Mouse (Mus musculus) heart, postnatal 14 days (tissue): ENCODE results near the gene Gm49380. TPM values are rescaled to one million over a fixed set of nuclear protein-coding genes. Genes with fewer than 3 reads are reported as not detected.

ENCODE experiments used
- DNase-seq, 2 experiments: peaks; one replicate each; pipeline ENCODE4 v3.0.0; 2021 to 2022
- intact Hi-C: fragments of 180-260 bp; cut with DNase I; formaldehyde crosslinking; loops from one replicate; pipeline ENCODE4 v1.15.1; 2025
- total RNA-seq, 2 experiments: library from RNA; stranded (reverse); gene quantifications; 2 replicates each; pipeline ENCODE4 v1.2.3; 2021

Gene Gm49380
- total RNA-seq, 2 experiments from 2014 or later: 0.12 TPM; not detected in 1

DNA sequence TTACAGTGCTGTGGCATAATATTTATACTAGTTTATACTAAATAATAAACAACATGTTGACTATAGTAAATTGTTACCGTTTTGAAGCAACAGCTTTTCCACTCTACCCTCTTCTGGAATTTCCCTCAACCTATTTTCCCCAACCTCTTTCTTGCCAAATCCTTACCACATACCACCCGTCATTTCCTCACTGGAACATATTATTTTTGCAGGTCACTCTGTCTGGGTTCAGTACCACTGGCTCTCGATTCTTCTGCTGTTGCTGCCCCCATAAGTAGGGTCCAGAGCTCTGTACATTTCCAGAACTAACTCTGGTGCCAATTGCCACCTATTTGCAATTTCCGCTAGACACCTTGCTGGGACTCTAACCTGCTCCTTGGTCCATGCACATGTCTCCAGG, 81.4 kb downstream of the Gm49380 start:
- no peak for DNase-seq
- intact Hi-C loops: no loop called here

DNA sequence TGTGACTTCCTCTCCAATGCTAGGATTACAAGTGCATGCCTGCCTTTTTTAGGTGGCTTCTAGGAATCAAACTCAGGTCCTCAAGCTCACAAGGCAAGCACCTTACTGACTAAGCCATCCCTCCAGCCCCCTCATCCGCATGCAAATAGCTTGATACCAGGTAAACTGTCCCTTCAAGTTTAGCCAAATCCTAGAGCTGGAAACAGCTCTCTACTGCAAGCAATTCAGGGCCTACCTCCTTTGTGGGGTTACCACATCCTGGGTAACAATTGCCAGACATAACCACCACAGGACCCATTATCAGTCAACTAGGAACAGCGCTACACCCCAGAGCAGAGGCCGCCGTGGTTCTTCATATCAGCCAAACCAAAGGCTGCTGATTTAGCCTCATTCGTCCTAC, 82.2 kb downstream of the Gm49380 start:
- intact Hi-C loops: no loop called here
- no peak for DNase-seq

DNA sequence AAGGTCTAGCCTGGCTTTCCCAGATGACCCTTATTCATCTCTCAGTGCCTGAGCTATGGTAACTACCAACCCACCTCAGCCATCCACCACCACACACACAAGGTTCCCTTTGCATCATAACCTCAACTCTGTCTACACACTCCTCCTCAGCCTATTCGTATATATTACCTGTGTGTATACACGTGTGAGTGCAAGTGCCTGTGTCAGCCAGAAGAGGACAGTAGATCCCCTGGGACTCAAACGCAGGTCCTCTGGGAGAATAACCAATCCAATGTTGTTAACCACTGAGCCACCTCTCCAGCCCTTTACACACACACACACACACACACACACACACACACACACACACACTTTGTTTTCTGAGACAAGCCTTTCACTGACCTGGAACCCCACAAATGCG, 82.7 kb downstream of the Gm49380 start:
- intact Hi-C loops: no loop called here
- no peak for DNase-seq

DNA sequence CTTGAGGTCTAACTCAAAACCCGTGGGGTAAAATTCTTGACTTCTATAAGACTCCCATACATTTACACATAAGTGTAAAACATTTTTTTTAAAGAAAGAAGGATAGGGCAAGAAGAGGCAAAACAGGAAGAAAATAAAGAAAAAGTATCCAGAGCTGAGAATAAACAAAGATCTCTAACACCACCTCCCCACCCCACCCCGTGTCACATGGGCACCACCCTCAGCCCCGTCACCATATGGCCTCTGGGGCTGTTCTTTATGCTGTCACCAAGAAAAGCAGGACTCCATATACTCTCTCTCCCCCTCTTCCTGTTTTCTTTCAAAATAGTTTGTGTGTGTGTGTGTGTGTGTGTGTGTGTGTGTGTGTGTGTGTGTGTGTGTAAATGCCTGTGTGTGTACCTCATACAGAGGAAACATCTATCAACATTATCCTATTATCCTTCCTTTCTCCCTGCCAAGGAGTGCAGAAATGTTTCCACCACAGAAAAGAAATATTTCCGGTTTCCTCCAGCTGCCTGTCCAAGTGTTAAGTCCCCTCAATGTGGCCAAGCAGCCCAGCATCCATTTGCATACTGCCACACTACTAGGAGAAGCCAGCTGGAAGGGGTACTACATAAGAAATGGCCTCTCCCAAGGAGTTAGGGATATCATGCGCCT, 83.6 kb downstream of the Gm49380 start:
- intact Hi-C loops: no loop called here

DNA sequence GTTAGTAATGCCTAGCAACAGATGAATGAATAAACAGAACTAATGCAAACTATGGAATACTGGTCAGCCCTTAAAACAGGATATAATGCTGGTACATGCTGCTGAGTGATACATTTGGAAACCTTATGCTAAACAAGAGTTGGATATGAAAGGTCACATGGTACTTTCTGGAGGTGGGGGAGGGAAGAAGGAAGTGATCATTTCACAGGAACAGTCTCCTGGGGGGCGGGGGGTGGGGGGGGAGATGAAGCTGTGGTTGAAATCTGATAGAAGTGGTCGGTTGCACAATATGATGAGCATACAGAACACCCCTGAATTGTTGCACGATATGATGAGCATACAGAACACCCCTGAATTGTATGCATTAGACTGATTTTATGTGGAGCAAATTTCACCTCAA, 89.2 kb downstream of the Gm49380 start:
- no peak for DNase-seq
- intact Hi-C loops: no loop called here

More for the DNA sequence above, 83.6 kb downstream of the Gm49380 start:
- no peak for DNase-seq

DNA sequence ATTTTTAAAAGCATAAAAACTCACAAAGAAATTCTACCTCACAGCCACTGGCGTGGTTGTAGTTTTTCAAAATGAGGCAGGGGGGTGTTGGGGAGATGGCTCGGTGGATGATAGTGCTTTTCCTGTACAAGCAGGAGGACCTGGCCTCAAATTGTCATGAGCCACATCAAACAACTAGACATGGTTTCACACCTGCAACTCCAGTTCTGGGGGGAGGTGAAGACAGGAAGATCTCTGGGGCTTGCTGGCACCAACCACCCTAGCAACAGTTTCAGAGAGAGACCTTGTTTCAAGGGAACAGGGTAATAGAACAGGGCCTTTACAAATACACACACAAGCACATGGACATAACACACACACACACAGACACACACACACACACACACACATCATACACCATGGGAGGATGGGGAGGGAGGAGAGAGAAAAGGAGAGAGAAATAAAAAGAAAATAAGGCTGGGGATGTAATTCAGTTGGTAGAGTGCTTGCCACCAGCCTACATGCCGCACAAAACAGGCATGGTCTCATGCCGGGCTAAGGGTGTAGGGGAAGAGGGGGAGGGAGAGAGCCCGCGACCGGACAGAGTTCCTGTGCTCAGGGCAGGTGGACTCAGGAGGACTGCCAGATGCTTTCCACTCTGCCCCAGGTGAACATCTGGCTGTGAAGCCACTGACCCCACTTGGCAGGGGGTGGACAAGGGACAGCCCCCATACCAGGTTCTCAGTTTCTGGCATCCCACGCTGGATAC, 91.0 kb downstream of the Gm49380 start:
- DNase-seq: no peak
- intact Hi-C loops: no loop called here

DNA sequence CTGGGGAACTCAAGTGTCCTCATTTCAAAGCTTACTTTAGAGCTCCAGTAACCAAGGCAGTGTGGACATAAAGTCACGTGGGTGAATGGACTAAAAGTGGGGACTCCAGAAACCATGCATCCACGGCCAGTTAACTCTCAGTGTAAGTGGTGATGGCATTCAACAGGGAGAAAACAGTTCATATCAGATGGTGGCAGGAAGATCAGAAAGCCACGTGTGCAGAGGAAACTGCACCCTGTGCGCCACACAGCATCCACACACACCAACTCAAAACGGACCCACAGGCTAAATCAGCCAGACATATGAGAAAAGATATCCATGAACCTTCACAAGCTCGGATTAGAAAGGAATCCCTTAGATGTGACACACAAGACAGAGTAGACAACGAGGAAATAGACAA, 93.3 kb downstream of the Gm49380 start:
- no peak for DNase-seq

DNA sequence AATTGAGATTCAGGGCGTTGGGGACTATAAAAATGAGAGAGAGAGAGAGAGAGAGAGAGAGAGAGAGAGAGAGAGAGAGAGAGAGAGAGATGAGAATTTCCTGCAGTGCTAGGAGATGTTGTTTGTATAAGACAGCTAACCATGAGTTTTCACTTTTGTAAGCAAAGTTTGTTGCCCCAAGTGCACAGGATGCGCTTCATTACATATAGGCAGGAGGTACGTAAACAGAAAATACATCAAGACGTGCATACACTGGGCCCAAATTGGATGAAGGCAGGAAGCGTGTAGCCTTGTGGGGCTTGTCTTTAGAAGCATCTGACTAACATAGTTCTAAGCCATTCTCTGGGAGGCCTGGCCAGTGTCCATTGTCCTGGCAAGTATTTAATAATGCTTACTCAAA, 95.5 kb downstream of the Gm49380 start:
- intact Hi-C loops: no loop called here
- no peak for DNase-seq

More for the DNA sequence above, 93.3 kb downstream of the Gm49380 start:
- intact Hi-C loops: no loop called here

Other genes with a start within 250 kb of the Gm49380 start
- 10 to 100 TPM; 27.1 to 57.0 TPM for gene Thy1, start 70.1 kb downstream of the Gm49380 start, total RNA-seq
- 100 to 1,000 TPM; 149 to 157 TPM for gene Usp2, start 46.5 kb downstream of the Gm49380 start, total RNA-seq
- not detected for gene Mfrp, start 11.8 kb downstream of the Gm49380 start, total RNA-seq
- gene C1qtnf5, start 6.3 kb downstream of the Gm49380 start, total RNA-seq: 10 to 100 TPM; 15.2 to 19.5 TPM
- 10 to 100 TPM; 10.1 to 11.3 TPM for gene Rnf26, start within 50 bp of the Gm49380 start, total RNA-seq
- 10 to 100 TPM; 81.2 to 82.3 TPM for gene Mcam, start 21.0 kb upstream of the Gm49380 start, total RNA-seq
- gene Cbl, start 120.5 kb upstream of the Gm49380 start, total RNA-seq: 10 to 100 TPM; 26.4 to 31.2 TPM
- 1 to 10 TPM in 1 of 2 experiments, not detected in 1; 1.1 TPM for gene Ccdc153, start 127.2 kb upstream of the Gm49380 start, total RNA-seq
- gene Pdzd3, start 138.0 kb upstream of the Gm49380 start, total RNA-seq: 1 to 10 TPM; 2.0 to 2.8 TPM
- 10 to 100 TPM; 17.3 TPM for gene Nlrx1, start 155.1 kb upstream of the Gm49380 start, total RNA-seq
- gene Abcg4, start 175.1 kb upstream of the Gm49380 start, total RNA-seq: under 1 TPM; 0.72 to 0.73 TPM
- 10 to 100 TPM; 11.0 to 11.4 TPM for gene Hinfp, start 192.2 kb upstream of the Gm49380 start, total RNA-seq
- 10 to 100 TPM; 15.8 to 16.6 TPM for gene C2cd2l, start 206.8 kb upstream of the Gm49380 start, total RNA-seq
- gene Dpagt1, start 212.5 kb upstream of the Gm49380 start, total RNA-seq: 10 to 100 TPM; 18.8 to 21.0 TPM
- 10 to 100 TPM; 21.6 to 35.0 TPM for gene H2afx, start 221.2 kb upstream of the Gm49380 start, total RNA-seq
- gene Hmbs, start 230.7 kb upstream of the Gm49380 start, total RNA-seq: 10 to 100 TPM; 44.4 to 46.8 TPM
- 10 to 100 TPM; 17.8 to 19.5 TPM for gene Vps11, start 248.2 kb upstream of the Gm49380 start, total RNA-seq